Mouse (Mus musculus) c-Kit-negative CD71-positive TER-119-positive erythroid progenitor cells, embryonic 14.5 days (primary cell): ENCODE data around the gene Lgr6.

Experiments
- DNase-seq: peaks from one replicate; pipeline ENCODE4 v3.0.0-alpha.2; 2013; ENCODE audit warnings: low read depth, low spot score

Gene Lgr6

GRCm38 (mm10) chr1:134960634-134961033, 144.4 kb downstream of the Lgr6 start:
- no peak for DNase-seq

GRCm38 (mm10) chr1:134955637-134956176, 149.4 kb downstream of the Lgr6 start, which contains the start of gene Ppp1r12b:
Gene Ppp1r12b (minus strand): TSS chr1:134955942.
- DNase-seq, result peak; percentile 80

- DNase-seq, result no peak
Observed at GRCm38 (mm10) chr1:134955050-134955636, 149.9 kb downstream of the Lgr6 start.

GRCm38 (mm10) chr1:134949946-134950345, 155.1 kb downstream of the Lgr6 start:
- no peak for DNase-seq

GRCm38 (mm10) chr1:134947590-134947989, 157.5 kb downstream of the Lgr6 start:
- DNase-seq, result no peak

GRCm38 (mm10) chr1:134942898-134943297, 162.2 kb downstream of the Lgr6 start:
- no peak for DNase-seq

- no peak for DNase-seq
Observed at GRCm38 (mm10) chr1:134940863-134941262, 164.2 kb downstream of the Lgr6 start.

- DNase-seq, result no peak
Observed at GRCm38 (mm10) chr1:134938233-134938632, 166.8 kb downstream of the Lgr6 start.

GRCm38 (mm10) chr1:134936335-134936734, 168.7 kb downstream of the Lgr6 start:
- DNase-seq, result no peak
